Mouse (Mus musculus): ENCODE results near the gene Samd4b.
A peak's percentile ranks its signal among the peaks of the same experiment; 100 is the strongest.

Samd4b gene

DNA sequence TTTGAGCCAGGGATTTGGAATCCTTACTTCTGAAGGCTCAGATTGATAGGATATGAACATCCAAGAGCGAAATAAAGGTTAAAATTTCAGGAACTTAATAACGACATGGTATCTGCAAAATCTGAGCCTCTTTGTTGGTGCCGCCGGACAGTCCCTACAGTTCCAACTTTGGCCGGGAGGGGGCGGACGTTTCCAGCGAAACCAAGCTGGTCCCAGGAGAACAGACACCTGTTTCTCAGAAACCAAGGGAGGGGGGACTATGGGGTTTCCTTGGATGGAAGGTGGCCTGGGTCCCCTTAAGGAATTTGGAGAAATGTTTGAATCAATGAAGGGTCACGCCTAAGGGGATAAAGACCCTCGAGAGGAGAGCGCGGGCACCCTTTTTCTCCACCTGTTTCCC is 151.5 kb downstream of the Samd4b start:
- peak; percentile 83 to 89 for DNase-seq (ENCODE audit: low spot score in 2 of 2)

DNA sequence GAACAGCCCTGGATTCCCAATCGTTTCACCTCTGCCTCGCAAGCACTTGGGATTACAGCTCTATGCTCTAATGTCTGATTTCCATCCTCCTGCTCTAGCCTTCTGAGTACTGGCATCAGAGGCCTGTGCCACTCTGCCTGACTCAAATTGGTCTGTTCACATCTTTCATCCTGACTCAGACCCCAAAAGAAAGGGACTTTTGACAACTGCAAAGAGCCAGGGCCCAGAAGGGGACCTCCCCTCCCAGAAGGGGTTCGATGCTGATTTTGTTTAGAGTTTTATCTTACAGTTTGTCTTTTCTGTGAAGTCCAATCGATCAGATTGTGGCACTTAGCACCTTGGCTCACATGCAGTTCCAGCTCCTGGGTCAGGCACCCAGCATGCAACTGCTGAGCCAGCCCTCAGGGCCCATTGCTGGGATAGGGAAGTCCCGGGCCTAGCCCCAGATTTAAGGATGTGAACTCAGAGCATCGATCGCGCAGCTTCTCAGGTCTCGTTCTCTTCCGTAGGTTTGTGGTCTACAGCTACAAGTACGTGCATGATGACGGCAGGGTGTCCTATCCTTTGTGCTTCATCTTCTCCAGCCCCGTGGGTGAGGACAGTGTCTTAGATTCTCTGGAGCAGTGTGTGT is 153.5 kb downstream of the Samd4b start:
- DNase-seq (ENCODE audit: low spot score in 2 of 2), result no peak

DNA sequence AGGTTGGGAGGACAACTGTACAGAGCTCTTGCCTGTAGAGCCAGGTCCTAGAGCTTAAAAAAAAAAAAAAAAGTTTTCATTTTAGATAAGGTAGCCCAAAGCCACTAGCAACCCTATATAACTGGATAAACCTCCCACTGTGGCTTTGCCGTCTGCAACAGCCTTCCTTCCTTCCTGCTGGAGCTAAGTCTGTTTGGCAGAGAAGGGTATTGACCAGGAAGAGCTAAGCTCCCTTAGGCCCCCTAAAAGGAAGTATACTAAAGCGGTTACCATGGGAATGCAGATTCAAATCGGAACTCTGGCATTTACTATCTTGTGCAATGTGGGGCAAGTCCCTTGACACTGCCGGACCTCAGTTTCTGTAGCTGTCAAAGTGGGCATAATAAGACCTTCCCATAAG is 155.3 kb downstream of the Samd4b start:
- no peak for DNase-seq (ENCODE audit: low spot score in 2 of 2)

DNA sequence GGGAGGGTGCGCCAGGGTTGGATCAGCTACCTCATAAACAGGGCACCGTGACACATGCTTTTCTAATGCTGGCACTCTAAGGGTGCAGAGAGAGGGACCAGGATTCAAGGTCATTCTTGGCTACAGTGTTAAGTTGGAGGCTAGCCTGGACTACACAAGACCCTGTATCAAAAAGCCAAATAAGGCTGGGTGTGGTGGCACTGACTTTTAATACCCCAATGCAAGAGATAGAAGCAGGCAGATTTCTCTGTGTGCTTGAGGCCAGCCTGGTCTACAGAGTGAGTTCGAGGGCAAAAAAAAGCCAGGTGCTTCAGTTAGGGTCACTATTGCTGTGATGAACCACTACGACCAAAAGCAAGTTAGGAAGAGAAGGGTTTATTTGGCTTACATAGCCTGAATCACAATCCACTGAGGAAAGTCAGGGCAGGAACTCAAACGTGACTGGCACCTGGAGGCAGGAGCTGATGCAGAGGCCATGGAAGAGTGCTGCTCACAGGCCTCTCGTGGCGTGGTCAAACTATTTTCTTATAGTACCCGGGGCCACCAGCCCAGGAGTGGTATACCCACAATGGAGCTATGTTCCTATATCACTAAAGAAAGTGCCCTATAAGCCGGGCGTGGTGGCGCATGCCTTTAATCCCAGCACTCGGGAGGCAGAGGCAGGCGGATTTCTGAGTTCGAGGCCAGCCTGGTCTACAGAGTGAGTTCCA is 156.0 kb downstream of the Samd4b start:
- no peak for DNase-seq (ENCODE audit: low spot score in 2 of 2)

DNA sequence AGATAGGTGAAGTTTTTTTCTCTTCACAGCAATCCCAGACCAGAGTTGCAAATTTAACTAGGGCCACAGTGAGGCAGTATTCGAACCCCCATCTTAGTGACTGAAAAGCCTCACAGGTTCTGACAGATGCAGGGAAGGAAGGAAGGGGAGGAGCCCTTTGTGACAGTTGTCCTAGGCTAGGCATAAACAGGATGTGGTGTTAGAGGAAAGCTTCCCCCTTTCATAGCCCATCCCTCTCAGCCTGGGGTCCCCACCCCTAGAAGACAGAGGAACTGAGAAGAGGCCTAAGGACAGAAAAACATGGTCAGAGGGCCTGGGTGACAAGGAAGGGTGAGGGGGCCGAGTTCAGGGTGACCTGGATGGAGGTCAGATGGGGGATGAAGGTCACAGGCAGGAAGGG is 157.2 kb downstream of the Samd4b start:
- no peak for DNase-seq (ENCODE audit: low spot score in 2 of 2)

DNA sequence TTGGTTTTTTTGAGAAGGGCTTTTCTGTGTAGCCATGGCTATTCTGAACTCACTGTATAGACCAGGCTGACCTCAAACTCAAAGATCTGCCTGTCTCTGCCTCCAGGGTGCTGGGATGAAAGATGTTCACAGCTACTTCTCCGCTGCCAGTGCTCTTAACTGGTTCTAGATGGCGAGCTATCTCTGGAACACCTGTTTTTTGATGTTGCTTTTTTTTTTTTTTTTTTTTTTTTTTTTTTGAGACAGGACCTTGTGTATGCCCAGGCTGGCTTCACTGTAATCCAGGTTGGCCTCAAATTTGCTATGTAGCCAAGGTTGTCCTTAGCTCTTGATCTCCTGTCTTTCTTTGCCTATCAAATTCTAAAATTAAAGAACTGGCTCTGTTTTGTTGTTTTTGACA is 159.2 kb downstream of the Samd4b start:
- DNase-seq (ENCODE audit: low spot score in 2 of 2), result no peak

DNA sequence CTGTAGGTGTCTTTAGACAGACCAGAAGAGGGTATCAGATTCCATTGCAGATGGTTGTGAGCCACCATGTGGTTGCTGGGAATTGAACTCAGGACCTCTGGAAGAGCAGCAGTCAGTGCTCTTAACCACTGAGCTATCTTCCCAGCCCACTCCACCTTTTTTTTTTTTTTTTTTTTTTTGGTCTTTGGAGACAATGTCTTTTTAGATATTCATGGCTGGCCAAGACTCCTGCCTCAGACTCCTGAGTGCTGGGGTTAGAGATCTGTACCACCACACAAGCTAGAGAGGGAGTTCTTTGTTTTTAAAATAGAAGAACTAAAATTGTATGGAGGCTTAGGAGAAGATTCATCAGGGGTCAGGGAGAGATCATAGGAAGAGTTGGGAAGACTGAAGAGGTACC is 160.0 kb downstream of the Samd4b start:
- DNase-seq (ENCODE audit: low spot score in 2 of 2), result no peak

DNA sequence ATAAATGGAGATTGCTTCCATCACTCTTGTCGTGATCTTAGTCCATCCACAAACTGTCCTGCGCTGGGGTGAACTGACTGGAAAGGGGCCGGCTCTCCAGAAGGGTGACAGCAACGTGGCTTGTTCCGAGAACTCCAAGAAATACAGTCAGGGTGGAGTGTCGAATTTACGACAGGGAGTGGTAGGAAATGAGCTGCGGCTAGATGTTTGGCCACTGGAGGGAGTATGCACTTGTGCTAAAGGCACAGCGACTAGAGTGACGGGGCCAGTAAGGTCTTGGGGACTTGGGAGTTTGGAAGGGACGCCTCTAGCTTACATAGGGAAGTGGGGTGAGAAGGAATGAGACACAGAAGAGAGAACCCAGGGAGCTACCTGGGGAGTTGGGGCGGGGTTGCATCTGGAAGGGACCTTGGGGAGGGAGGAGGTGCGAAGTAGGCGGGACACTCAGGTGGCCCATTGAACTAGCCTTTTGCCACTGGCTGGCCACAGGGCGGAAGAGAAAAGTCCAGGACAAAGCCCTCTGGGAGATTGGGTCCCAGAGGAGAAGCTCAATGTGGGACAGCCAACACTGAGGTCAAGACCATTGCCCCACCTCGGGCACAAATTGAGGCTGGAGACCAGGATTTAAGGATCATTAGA is 160.9 kb downstream of the Samd4b start, which contains the start of gene Gmfg:
Gmfg (plus strand) TSS at position 516 of the 639 bp plus-strand sequence.
- DNase-seq (ENCODE audit: low spot score in 2 of 2), result peak in 1 of 2 experiments; percentile 70

DNA sequence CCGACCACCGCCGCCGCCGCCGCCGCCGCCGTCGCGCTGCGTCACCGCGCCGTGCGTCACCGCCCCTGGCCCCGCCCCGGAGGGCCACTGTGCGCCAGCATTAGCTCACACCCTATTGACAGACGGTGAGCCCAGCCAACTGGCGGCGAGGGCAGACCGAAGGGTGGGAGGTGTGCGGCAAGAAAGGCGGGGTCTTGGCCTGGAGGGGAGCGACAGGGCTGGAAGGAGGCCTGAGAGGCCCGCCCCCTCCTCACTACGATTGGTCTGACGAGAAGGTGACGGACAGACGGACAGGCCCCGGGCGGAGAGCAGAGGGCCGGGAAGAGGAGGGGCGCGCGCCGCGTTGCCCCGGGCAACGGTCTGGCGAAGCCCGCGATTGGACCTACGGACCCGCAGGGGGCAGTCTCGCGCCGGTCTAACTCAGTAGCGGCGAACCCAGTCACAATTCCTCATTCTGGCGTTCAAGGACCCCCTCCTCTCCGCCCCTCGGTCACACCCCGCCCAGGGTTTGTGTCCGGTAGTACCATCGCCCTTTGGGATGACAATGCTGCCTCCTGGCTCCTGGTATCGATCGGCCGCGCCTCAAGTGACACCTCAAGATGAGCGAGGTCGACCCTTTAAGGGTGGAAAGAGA is 161.6 kb downstream of the Samd4b start:
- peak; percentile 99 for DNase-seq (ENCODE audit: low spot score in 2 of 2)

DNA sequence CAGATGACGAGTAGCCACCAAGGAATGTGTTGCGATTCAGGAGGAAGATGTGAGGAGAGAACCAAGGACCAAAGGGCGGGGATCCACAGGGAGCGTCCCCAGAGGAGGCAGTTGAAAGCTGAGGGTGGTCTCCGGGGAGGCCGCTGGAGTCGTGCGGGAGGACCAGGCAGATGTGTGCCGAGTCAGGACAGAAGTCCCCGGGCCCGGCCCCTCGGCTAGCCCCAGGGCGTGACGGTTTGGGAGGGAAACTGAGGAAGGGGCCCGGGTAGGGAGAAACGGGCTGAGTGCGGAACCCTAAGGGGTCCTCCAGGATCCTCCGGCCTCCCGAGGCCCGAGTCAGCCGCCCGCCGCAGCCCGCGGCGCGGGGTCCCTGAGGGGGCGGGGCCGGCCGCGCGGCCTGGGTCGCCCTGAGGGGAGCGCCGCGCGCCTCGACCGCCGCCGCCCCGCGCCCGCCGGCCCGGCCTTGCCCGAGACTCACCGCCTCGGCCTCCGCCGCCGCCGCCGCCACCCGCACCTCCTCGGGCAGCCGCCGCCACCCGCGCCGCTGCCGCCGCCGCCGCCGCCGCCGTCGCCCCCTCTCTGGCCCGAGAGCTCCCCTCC is 162.2 kb downstream of the Samd4b start:
- DNase-seq (ENCODE audit: low spot score in 2 of 2), result no peak

DNA sequence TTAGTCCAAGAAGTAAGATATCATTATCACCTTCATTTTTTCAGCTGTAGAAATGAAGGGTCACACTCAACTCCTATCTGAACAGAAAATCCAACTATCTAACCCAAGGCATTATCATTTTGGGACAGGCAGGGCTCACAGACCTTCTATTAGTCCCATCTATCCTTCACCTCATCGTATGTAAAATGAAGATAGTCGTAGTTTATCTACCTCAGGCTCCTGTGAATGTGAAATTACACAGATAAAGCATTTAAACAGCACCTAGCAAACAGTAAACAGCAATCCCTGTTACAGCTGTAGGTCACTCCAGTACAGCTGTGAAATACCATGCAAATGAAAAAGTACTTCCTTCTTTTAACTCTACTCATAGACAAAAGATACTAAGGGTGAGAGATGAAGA is 165.7 kb downstream of the Samd4b start:
- no peak for DNase-seq (ENCODE audit: low spot score in 2 of 2)

DNA sequence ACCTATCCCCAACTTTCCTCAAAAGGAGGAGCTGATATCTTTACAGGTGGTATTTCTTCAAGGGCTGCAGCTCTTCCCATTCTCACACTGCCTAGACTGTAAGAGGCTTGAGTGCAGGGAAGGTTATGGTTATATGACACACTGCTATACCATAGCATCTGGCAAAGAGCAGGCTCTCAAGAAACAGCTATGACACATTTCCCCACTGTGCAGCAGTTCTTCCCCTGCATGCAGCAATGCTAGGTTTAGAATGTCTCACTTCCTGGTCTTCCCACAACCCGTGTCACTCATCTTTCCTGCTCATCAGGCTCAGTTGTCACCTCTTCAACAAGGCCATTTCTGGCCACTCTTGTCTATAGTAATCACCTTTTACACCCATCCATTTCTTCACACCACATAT is 167.4 kb downstream of the Samd4b start:
- DNase-seq (ENCODE audit: low spot score in 2 of 2), result no peak

DNA sequence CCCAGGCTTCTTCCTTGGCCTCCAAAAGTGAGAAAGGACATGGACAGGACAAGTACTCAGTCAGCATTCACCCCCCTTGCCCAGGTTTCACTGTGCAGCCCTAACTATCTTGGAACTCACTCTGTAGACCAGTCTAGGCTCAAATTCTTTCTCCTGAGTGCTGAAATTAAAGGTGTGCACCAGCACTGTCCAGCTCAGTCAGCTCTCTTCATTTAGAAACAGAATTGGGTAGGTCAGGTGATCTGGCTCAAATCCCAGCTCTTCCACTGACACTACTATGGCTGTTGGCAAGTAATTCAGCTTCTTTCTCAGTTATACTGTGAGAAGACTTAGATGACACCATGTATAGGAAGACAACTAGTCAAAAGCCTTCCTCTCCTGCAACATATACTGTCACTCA is 170.2 kb downstream of the Samd4b start:
- no peak for DNase-seq (ENCODE audit: low spot score in 2 of 2)

DNA sequence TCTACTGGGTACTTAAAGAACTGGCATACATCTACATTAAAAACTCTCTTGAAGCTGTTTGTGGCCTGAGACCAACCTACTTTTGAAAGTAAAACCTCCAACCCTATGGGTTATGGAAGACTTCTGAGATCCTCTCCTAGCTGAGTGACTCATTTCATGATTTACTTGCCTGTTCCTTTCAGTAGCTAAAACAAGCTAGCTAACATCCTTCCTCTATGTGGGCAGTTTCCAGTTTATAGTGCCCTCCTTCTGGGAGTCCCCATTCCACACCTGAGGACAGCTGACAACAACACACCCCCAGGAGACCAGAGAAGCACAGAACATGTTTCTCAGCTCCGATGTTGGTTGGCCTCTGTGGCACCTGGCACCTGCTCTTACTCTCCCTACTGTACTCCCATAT is 174.9 kb downstream of the Samd4b start:
- DNase-seq (ENCODE audit: low spot score in 2 of 2), result no peak

DNA sequence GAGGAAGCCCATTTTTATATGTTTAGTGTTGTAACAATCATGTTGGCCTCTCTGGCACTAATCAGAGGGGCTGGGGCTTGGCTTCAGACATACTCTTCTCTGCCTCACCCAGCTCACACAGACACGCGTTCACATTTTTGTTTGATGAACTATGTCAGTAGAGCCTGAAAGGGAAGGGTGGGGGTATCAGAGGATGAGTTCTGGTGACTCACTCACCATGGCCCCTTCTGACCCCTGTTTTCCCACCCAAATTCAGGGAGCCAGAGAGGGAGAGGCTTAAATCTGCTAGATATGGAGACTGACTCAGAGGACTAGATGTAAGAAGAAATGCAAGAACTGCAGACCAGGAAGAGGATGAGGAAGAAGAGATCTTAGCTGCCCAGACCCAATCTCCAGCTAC is 178.5 kb downstream of the Samd4b start:
- DNase-seq (ENCODE audit: low spot score in 2 of 2), result no peak

DNA sequence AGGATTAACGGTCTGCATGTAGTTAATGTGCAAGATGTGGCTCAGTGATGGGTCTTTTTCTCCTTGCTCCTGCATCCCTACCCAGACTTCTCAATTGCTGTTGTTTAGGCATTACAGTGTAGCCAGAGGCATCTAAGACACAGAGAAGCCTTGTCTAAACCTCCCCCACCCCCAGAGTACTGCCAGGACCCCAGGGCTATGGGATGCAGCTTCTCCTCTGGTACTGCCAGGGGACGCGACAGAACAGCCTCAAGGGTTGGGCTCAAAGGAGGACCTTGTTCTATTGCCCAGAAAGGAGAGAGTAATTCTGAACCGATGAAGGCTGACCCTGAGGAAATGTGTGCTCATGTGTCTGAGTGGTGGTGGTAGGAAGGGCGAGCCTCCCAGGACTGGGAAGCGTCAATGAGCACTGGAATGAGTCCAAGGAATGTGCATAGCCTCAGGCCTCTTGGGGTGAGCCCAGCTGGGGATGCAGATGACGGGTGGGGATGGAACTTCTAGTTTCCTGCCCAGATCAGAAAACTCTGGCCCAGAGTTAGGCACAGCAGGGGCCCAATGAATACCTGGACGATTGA is 179.8 kb downstream of the Samd4b start:
- no peak for DNase-seq (ENCODE audit: low spot score in 2 of 2)

DNA sequence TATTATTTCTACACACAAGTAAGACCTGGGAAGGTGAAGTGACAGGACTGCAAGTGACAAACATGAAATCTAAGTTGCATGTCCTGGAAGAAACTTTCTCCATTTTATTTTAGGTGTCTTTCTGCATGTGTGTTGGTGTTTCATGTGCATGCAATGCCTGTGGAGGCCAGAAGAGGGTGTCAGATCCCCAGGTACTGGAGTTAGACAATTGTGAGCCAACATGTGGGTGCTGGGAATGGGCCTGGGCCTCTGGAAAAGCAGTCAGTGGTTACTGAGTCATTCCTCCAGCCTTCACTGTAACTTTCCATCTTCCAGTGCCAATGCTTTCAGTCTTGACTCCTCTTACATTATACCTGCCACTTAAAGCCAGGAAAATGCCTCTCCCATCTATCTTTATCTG is 180.6 kb downstream of the Samd4b start:
- no peak for DNase-seq (ENCODE audit: low spot score in 2 of 2)

DNA sequence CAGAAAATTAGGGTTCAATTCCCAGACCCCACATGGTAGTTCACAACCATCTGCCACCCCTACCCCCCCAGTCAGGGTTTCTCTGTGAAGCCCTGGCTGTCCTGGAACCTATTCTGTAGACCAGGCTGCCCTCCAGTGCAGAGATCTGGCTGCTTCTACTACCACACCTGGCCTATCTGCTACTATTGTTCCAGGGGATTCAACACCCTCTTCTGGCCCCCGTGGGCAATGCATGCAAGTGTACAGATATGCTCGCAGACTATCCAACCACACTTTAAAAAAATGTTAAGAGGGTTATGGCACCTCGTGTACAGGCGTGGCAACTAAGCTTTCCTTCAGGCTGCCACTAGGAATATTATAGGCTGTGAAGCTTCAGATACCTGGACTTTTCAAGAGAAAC is 185.1 kb downstream of the Samd4b start:
- no peak for DNase-seq (ENCODE audit: low spot score in 2 of 2)

DNA sequence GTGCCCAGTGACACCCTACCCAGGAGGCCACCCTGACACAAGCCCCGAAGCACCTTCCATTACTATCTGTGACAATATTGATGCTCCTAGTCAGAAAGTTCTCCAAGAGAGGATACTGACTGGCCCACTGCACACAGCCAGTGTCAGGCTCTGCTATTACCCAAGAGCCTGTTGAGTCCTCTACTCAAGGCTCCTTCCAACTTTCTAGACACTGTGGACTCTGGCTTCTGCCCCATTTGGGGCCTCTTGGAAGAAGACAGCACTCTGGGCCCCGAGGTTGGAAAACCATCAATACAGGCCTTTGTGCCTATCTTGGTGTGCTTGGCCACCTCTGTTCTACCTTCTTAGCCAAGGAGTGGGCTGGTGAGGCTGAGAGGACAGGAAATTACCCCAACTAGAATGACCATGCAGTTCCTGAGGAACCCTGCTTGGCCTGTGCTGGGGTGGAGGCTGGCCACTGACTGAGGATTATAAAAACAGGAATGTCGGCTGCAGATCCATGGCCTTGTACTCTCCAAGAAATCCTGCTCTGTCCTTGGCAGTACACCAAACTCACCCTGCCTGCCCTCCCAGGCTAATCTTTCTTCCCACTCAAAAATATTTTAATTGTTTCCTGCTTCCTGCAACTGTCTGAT is 187.0 kb downstream of the Samd4b start:
- DNase-seq (ENCODE audit: low spot score in 2 of 2), result no peak

DNA sequence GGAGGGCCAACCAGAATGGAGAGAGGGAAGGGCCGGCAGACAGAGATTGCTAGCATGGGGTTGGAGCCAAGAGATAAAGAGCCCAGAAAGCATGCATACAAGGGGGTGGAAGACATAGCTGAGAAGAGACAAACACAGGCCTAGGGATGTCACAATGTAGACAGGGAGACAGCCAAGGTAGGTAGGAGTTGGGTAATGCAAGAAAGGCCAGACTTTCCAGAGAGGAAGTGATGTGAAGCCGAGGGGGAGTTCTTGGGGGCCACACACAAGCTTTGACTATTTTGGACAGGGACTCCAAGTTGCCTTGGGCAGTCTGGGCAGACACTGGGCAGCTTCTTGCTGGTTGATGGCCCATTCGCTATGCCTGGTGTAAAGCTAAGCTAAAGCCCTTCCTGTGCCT is 196.0 kb downstream of the Samd4b start:
- DNase-seq (ENCODE audit: low spot score in 2 of 2), result no peak

DNA sequence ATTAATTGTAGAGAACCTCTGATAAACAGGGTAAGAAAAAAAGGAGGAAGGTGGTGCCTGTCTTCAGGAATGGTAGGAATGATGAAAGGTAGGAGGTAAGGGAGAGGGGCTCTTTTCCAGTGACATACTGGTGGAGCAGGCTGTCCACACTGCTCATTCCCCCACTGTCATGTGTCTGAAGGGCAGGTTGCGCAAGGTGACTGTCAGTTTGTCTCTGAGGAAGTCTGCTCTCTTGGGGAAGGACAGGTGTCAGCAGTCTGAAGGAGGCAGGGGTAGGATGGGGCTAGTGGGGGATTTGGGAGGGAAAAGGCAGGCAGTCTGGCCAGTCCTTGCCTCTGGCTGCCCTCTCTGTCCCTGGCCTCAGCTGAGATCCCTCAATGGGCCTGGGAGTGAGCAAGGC is 196.9 kb downstream of the Samd4b start:
- DNase-seq (ENCODE audit: low spot score in 2 of 2), result no peak

Measured in frontal cortex, postnatal 25 days (tissue).